Mouse (Mus musculus) yolk sac, embryonic 10.5 days (tissue): ENCODE results near the gene Map3k5.
A peak's percentile ranks its signal among the peaks of the same experiment; 100 is the strongest.

Experiments used
- DNase-seq: peaks from one replicate; pipeline ENCODE4 v3.0.0-alpha.2; 2017; ENCODE audit warnings: low spot score

Gene Map3k5

GRCm38 (mm10) chr10:20107031-20107430, 172.8 kb downstream of the Map3k5 start:
- no peak for DNase-seq

DNA sequence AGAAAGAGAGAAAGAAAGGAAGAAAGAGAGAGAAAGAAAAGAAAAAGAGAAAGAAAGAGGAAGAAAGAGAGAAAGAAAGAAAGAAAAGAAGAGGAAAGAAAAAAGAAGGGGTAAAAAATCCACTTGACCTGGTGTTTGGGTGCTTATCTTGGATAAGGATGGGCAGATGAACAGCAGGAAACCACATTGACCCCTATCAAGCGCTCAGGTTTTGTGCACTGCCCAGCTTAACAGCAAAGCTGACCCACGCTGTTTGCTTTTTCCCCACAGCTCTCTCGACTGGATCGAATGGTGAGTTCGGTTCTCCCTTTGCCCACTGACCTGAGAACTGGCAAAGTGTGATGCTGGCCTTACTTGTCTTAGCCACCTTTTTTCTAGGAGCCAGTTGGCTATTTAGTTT, 177.2 kb downstream of the Map3k5 start:
- DNase-seq = no peak

- DNase-seq = no peak
Observed at GRCm38 (mm10) chr10:20112026-20112973, 178.0 kb downstream of the Map3k5 start.

- no peak for DNase-seq
Observed at GRCm38 (mm10) chr10:20119504-20120425, 185.5 kb downstream of the Map3k5 start.

GRCm38 (mm10) chr10:20121981-20122380, 187.7 kb downstream of the Map3k5 start:
- DNase-seq = no peak

DNA sequence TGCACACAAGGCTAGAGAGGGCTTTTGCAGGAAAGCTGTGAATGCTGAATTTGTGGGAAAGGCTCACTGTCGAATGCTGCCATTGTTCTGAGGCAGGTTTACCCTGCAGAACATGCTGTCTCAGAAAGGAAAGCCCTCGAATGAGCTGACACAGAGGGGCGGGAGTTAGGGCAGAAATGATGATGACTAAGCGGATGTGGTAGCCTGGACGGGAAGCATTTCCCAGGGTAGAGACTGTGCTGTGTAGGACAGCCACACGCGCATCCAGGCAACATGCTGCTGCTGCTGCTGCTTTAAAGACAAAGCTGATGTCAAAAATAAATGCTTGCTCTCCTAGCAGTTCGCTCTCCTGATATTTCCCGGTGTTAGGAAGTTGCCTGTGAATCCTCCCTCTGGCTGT, 189.1 kb downstream of the Map3k5 start:
- DNase-seq = peak; percentile 15

- no peak for DNase-seq
Observed at GRCm38 (mm10) chr10:20124576-20124975, 190.3 kb downstream of the Map3k5 start.

GRCm38 (mm10) chr10:20125226-20125625, 191.0 kb downstream of the Map3k5 start:
- peak; percentile 46 for DNase-seq

- peak; percentile 36 for DNase-seq
Observed at GRCm38 (mm10) chr10:20132933-20133652, 198.8 kb downstream of the Map3k5 start.

GRCm38 (mm10) chr10:20135350-20136058, 201.2 kb downstream of the Map3k5 start:
- peak; percentile 12 for DNase-seq

DNA sequence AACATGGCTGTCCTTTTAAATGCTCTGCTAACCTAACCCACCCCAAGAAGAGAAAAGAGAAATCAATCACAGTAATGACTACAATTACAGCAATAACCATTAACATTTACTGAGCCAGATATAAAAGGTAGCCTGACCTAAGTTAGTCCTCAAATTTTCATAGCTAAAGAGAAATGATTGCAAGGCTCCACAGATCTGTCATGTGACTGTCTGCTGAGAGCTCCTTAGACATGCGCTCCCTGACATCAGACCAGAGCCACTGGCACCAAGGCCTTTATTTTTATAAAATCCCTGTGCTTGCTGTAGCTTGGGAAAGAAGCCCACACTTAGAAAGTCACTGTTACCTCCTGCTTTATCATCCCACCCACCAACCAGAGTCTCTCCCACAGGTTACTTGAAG, 202.2 kb downstream of the Map3k5 start:
- DNase-seq = no peak

DNA sequence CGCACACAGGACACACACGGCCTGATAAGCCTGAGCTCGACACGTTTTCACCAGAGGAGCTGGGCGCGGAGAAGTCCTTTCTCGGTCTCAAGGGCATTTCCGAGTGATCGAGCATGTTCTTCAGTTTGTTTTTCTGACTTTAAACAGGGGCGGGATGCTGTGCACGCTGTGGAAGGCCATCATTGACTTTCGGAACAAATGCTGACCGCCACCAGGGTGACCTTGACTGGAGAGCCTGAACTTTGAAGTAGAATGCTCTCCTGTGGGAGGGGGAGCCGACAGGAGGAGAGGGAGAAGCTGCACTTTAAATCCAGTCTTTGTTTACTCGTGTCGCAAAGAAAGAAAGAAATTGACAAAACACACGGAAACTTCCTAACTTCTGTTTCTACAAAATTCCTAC, 207.1 kb downstream of the Map3k5 start:
- peak; percentile 51 for DNase-seq

GRCm38 (mm10) chr10:20148130-20148772, 214.0 kb downstream of the Map3k5 start, which contains the start of gene Map7:
TSS of gene Map7 (plus strand) at chr10:20148471.
- peak; percentile 11 for DNase-seq

- peak; percentile 82 for DNase-seq
Observed at GRCm38 (mm10) chr10:20148773-20149120, 214.5 kb downstream of the Map3k5 start.

- DNase-seq = peak; percentile 76
Observed at GRCm38 (mm10) chr10:20149121-20149834, 215.0 kb downstream of the Map3k5 start.

DNA sequence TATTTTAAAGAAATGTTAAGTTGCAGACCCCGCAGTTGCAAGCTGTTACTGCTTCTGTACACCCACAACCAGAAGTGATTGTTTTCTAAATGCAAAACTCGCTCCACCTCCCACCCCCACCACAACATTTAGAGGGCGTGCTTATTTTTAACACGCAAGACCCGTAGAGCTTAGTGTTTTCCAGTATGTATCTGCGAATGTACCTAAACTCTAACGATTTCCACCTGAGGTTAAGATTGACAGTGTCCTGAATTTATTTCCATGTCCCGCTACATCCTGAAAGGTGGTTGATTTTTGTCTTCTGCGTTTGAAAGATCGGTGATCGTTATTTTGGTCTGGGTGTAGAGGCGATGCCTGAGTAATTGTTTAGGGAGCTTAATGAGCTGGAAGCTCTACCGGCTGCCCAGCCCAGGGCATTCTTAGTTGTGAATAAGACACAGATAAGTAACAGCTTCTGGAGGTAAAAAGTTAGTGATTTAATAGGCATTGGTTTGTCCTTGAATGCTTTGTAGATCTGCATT, 215.6 kb downstream of the Map3k5 start:
- no peak for DNase-seq

DNA sequence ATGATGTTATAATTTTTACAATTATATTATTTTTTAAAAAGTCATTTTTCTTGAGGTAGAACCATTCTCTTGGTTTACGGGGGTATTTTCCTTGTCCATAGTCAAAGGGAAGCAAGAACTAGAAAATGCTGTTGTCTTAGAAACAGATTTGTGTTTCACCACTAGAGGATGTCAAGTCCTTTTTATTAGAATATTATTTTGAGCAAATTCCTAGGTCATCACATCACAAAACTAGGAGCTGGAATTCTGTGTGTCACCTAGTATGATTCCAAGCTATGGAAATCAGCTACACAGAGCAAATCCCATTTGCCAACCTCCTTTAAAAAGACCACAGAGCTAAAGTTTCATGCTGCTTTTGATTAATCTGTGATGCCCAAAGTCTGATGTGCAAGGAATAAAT, 217.9 kb downstream of the Map3k5 start:
- no peak for DNase-seq

- peak; percentile 47 for DNase-seq
Observed at GRCm38 (mm10) chr10:20153507-20153906, 219.2 kb downstream of the Map3k5 start.

GRCm38 (mm10) chr10:20155401-20155800, 221.1 kb downstream of the Map3k5 start:
- no peak for DNase-seq
